Mouse (Mus musculus) cortical plate, adult 2 months (tissue): ENCODE results near the gene Rhou. TPM values are rescaled to one million over a fixed set of nuclear protein-coding genes. Genes with fewer than 3 reads are reported as not detected.

Source experiments
- H3K27ac ChIP-seq: fragments of 200-500 bp; 2 replicates; pipeline ENCODE4 v1.5.1; 2012; ENCODE audit warnings: low read length, control low read depth, inconsistent platforms; ENCODE audit not compliant: insufficient read depth
- H3K4me1 ChIP-seq: fragments of 200-500 bp; 2 replicates; pipeline ENCODE4 v1.6.1; 2011; ENCODE audit warnings: low read length; ENCODE audit not compliant: control insufficient read depth, insufficient read depth
- H3K4me3 ChIP-seq: fragments of 200-500 bp; 2 replicates; pipeline ENCODE4 v1.5.1; 2011; ENCODE audit warnings: mild to moderate bottlenecking, low read length, control low read depth; ENCODE audit not compliant: insufficient read depth
- CTCF ChIP-seq: fragments of 200-500 bp; IDR thresholded peaks from 2 replicates; pipeline ENCODE4 v1.5.1; 2011; ENCODE audit warnings: mild to moderate bottlenecking, control low read depth, low read length; ENCODE audit not compliant: insufficient read depth; ENCODE audit errors: extremely low read depth
- POLR2A ChIP-seq: fragments of 200-500 bp; IDR thresholded peaks from 2 replicates; pipeline ENCODE4 v1.6.1; 2011; ENCODE audit warnings: mild to moderate bottlenecking, low read length, control low read depth; ENCODE audit not compliant: insufficient read depth; ENCODE audit errors: extremely low read depth
- polyA plus RNA-seq: library from polyadenylated mRNA; depleted of rRNA; stranded (reverse); fragments of >200 nt; gene quantifications from 2 replicates; pipeline ENCODE4 v1.2.3, GENCODE M21; 2012

Gene Rhou
- polyA plus RNA-seq, 1 experiment = 29.1 TPM

GRCm38 (mm10) chr8:123648245-123649170 is 5.2 kb upstream of the Rhou start:
- Histone ChIP-seq H3K4me3 (no peak overlapping the region), H3K4me1 (no peaks in the 10 kb centered on the region), H3K27ac (no peak overlapping the region)
- TF ChIP-seq POLR2A (no peak), CTCF (no peak)

- Histone ChIP-seq H3K4me1 (no peaks in the 10 kb centered on the region), H3K4me3 (no peak overlapping the region), H3K27ac (no peak overlapping the region)
- no peak for TF ChIP-seq POLR2A
- no peak for TF ChIP-seq CTCF
These were observed 4.2 kb upstream of the Rhou start for GRCm38 (mm10) chr8:123649483-123649882.

GRCm38 (mm10) chr8:123651390-123652098 is 2.2 kb upstream of the Rhou start:
- TF ChIP-seq POLR2A (no peak), CTCF (no peak)
- Histone ChIP-seq H3K4me3 (no peak overlapping the region), H3K4me1 (no peaks in the 10 kb centered on the region; the same call in 1 of the 2 replicates), H3K27ac (no peak overlapping the region)

- Histone ChIP-seq H3K4me3 (no peak overlapping the region), H3K27ac (no peak overlapping the region), H3K4me1 (no peaks in the 10 kb centered on the region; the same call in 1 of the 2 replicates)
- no peak for TF ChIP-seq POLR2A
- TF ChIP-seq CTCF = no peak
These were observed 1.1 kb upstream of the Rhou start for GRCm38 (mm10) chr8:123652641-123653040.

- Histone ChIP-seq H3K27ac (peak overlapping the region; percentile 5), H3K4me1 (no peaks in the 10 kb centered on the region; the same call in none of the 2 replicates), H3K4me3 (peak overlapping the region; percentile 83)
- TF ChIP-seq POLR2A (no peak), CTCF (no peak)
These were observed 353 bp downstream of the Rhou start for GRCm38 (mm10) chr8:123653994-123654569.

- no peaks in the 10 kb centered on the region; the same call in none of the 2 replicates for H3K4me1 ChIP-seq
- peak overlapping the region; percentile 83 for H3K4me3 ChIP-seq
- no peak for TF ChIP-seq CTCF
- no peak for TF ChIP-seq POLR2A
- H3K27ac ChIP-seq = no peak overlapping the region; the same call in 1 of the 2 replicates
These were observed 1.0 kb downstream of the Rhou start for GRCm38 (mm10) chr8:123654763-123655162.

GRCm38 (mm10) chr8:123655351-123655779 is 1.6 kb downstream of the Rhou start:
- Histone ChIP-seq H3K4me3 (peak overlapping the region; percentile 83), H3K27ac (no peak overlapping the region; the same call in 1 of the 2 replicates), H3K4me1 (no peaks in the 10 kb centered on the region; the same call in none of the 2 replicates)
- TF ChIP-seq POLR2A = 0 out of 2 replicates have a peak, but pooled peaks have one; percentile 19
- no peak for TF ChIP-seq CTCF

GRCm38 (mm10) chr8:123657826-123658225 is 4.1 kb downstream of the Rhou start:
- no peak overlapping the region for H3K4me3 ChIP-seq
- TF ChIP-seq POLR2A = no peak
- TF ChIP-seq CTCF = no peak
- no peaks in the 10 kb centered on the region; the same call in none of the 2 replicates for H3K4me1 ChIP-seq
- H3K27ac ChIP-seq = no peak overlapping the region

- Histone ChIP-seq H3K4me3 (no peak overlapping the region), H3K4me1 (no peaks in the 10 kb centered on the region; the same call in none of the 2 replicates), H3K27ac (no peak overlapping the region)
- no peak for TF ChIP-seq POLR2A
- TF ChIP-seq CTCF = no peak
These were observed 5.8 kb downstream of the Rhou start for GRCm38 (mm10) chr8:123659469-123660057.

- Histone ChIP-seq H3K27ac (no peak overlapping the region), H3K4me3 (no peak overlapping the region), H3K4me1 (no peaks in the 10 kb centered on the region; the same call in 1 of the 2 replicates)
- TF ChIP-seq POLR2A = no peak
- no peak for TF ChIP-seq CTCF
These were observed 7.8 kb downstream of the Rhou start for GRCm38 (mm10) chr8:123661515-123661914.
